Mouse (Mus musculus): Measurements from ENCODE around the gene Rc3h1.

- TF ChIP-seq POLR2A (IDR thresholded peaks at IDR 0.05; ENCODE audit: control insufficient read depth, low read depth, low read length) (no peak), CTCF (IDR thresholded peaks at IDR 0.05; ENCODE audit: control insufficient read depth, insufficient read depth, insufficient replicate concordance, low read depth, low read length) (no peak)
Measured at GRCm38 (mm10) chr1:160884993-160885392, 21.2 kb upstream of the Rc3h1 start.
